ENCODE assay signal across 21 mouse cellular contexts in the genomic region with DNA sequence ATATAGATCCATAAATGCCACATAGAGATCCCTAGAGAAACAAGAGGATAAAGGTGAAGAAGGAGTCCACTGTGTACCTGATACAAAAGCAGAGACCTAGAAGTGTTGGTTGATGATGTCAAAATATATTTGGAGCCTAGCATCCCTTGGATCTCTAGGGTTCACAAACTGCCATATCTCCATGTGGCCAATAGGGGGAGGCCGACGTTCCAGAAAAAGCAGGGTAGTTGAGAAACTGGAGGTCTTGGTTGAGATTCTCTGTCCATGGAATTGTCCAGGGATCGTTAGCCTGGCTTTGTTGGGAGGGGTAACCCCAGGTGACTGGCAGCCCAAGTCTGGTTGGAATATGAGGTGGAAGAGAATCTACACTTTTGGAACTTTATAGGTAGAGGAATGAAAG. TPM values are rescaled to one million over a fixed set of nuclear protein-coding genes. Genes with fewer than 3 reads are reported as not detected.
A peak's percentile ranks its signal among the peaks of the same experiment; 100 is the strongest.
DNase-seq lines count a peak whose midpoint lies in the region; ATAC-seq and TF ChIP-seq lines count a peak whose summit lies in the region.
"Had no signal": no experiment of that assay in that cellular context is flagged by ENCODE, and none has a peak within 500 bp of the region (broad histone marks: within the 10 kb centered on the region; RNA-seq: fewer than 3 reads in every experiment).

No protein-coding gene starts in this region.

- peak; percentile 12; the same call in 1 of the 2 replicates for TF ChIP-seq CTCF in gastrocnemius, adult 2 months (IDR thresholded peaks at IDR 0.05)
- peak; percentile 49 for TF ChIP-seq CTCF in liver, postnatal 0 days (IDR thresholded peaks at IDR 0.05; ENCODE audit: low read depth)
- TF ChIP-seq CTCF in G1E (IDR thresholded peaks at IDR 0.05; ENCODE audit: low read depth, low read length): peak; percentile 42

- H3K9ac ChIP-seq in liver, postnatal 0 days (replicated peaks): no peak overlapping the region
- no peak overlapping the region for H3K9ac ChIP-seq in liver, embryonic 12.5 days
- H3K9ac ChIP-seq: liver, embryonic 13.5 days; neural tube, embryonic 15.5 days had no signal

- 32% methylated on average over 3 of the region's 3 CpGs for WGBS in liver, postnatal 0 days (ENCODE audit: insufficient replicate concordance)
- 31% methylated on average over 3 of the region's 3 CpGs for WGBS in liver, embryonic 12.5 days (ENCODE audit: insufficient replicate concordance)
- WGBS in limb, embryonic 10.5 days: 43% methylated on average over 3 of the region's 3 CpGs

- H3K4me2 ChIP-seq in liver, postnatal 0 days (ENCODE audit: low read depth, low read length): no peak overlapping the region
- no peak overlapping the region for H3K4me2 ChIP-seq in liver, embryonic 12.5 days
- H3K4me2 ChIP-seq: liver, embryonic 13.5 days; neural tube, embryonic 15.5 days had no signal

- DNase-seq in gastrocnemius, adult 2 months: no peak
- no peak for DNase-seq in gastrocnemius, adult 8-10 months (ENCODE audit: low spot score in 2 of 2)
- no peak for DNase-seq in liver, postnatal 0 days
- DNase-seq in G1E (ENCODE audit: low spot score): peak; percentile 4
- DNase-seq in limb, embryonic 10.5 days (ENCODE audit: low spot score): peak; percentile 23
- no peak for DNase-seq in heart, postnatal 25 days (ENCODE audit: low spot score)
- no peak for DNase-seq in cerebellum, postnatal 14 days
- DNase-seq: adrenal gland, postnatal 36 days; B cell, adult 2 months; cerebellum, adult 11-12 months; heart, postnatal 10 days; kidney, postnatal 36 days; liver, embryonic 13.5 days had no signal

- no peak for ATAC-seq in liver, postnatal 0 days
- ATAC-seq in liver, embryonic 12.5 days: no peak
- no peak for ATAC-seq in G1E (ENCODE audit: extremely low read depth, insufficient number of reproducible peaks, low FRiP score, poor library complexity, severe bottlenecking)
- ATAC-seq: forebrain, embryonic 16.5 days; intestine, embryonic 16.5 days had no signal

- H3K9me3 ChIP-seq in liver, postnatal 0 days (ENCODE audit: low read length): no peaks in the 10 kb centered on the region
- H3K9me3 ChIP-seq in liver, embryonic 12.5 days (replicated peaks): no peaks in the 10 kb centered on the region
- H3K9me3 ChIP-seq in G1E (replicated peaks): no peaks in the 10 kb centered on the region
- H3K9me3 ChIP-seq in limb, embryonic 10.5 days (replicated peaks): no peaks in the 10 kb centered on the region
- H3K9me3 ChIP-seq: liver, embryonic 13.5 days; neural tube, embryonic 15.5 days had no signal

- intact Hi-C loops in gastrocnemius, adult 2 months (cut with DNase I): no loop called here
- intact Hi-C loops in heart, postnatal 25 days (cut with DNase I): no loop called here

- no peaks in the 10 kb centered on the region for H3K36me3 ChIP-seq in liver, postnatal 0 days (replicated peaks; ENCODE audit: insufficient read depth, low read length)
- no peaks in the 10 kb centered on the region for H3K36me3 ChIP-seq in liver, embryonic 12.5 days
- no peaks in the 10 kb centered on the region for H3K36me3 ChIP-seq in G1E (replicated peaks)
- no peaks in the 10 kb centered on the region for H3K36me3 ChIP-seq in limb, embryonic 10.5 days
- H3K36me3 ChIP-seq: liver, embryonic 13.5 days; neural tube, embryonic 15.5 days had no signal

- no peaks in the 10 kb centered on the region for H3K4me1 ChIP-seq in liver, postnatal 0 days (ENCODE audit: insufficient read depth)
- no peaks in the 10 kb centered on the region for H3K4me1 ChIP-seq in liver, embryonic 12.5 days
- H3K4me1 ChIP-seq in G1E (ENCODE audit: insufficient read depth, low read depth, low read length): no peaks in the 10 kb centered on the region
- no peaks in the 10 kb centered on the region for H3K4me1 ChIP-seq in limb, embryonic 10.5 days
- H3K4me1 ChIP-seq: liver, embryonic 13.5 days; neural tube, embryonic 15.5 days had no signal

- H3K27me3 ChIP-seq in liver, postnatal 0 days (ENCODE audit: insufficient read depth, low read length): no peaks in the 10 kb centered on the region
- no peaks in the 10 kb centered on the region for H3K27me3 ChIP-seq in liver, embryonic 12.5 days (replicated peaks)
- H3K27me3 ChIP-seq in G1E (ENCODE audit: insufficient read depth, low read length): no peaks in the 10 kb centered on the region; the same call in 1 of the 2 replicates
- H3K27me3 ChIP-seq in limb, embryonic 10.5 days (ENCODE audit: low read depth, poor library complexity, severe bottlenecking): no peaks in the 10 kb centered on the region
- H3K27me3 ChIP-seq: liver, embryonic 13.5 days; neural tube, embryonic 15.5 days had no signal

- no peak for TF ChIP-seq EP300 in liver, postnatal 0 days (IDR thresholded peaks at IDR 0.05; ENCODE audit: low read depth)

- H3K27ac ChIP-seq in gastrocnemius, adult 2 months: no peak overlapping the region
- H3K27ac ChIP-seq in liver, postnatal 0 days (ENCODE audit: low read depth): no peak overlapping the region
- H3K27ac ChIP-seq in liver, embryonic 12.5 days: no peak overlapping the region
- H3K27ac ChIP-seq in limb, embryonic 10.5 days: no peak overlapping the region
- H3K27ac ChIP-seq: liver, embryonic 13.5 days; neural tube, embryonic 15.5 days had no signal

- no peak overlapping the region for H3K4me3 ChIP-seq in gastrocnemius, adult 2 months
- H3K4me3 ChIP-seq in liver, postnatal 0 days (ENCODE audit: low read depth, low read length): no peak overlapping the region
- no peak overlapping the region for H3K4me3 ChIP-seq in liver, embryonic 12.5 days
- no peak overlapping the region for H3K4me3 ChIP-seq in G1E (ENCODE audit: low read depth, low read length)
- no peak overlapping the region for H3K4me3 ChIP-seq in limb, embryonic 10.5 days
- H3K4me3 ChIP-seq: liver, embryonic 13.5 days; neural tube, embryonic 15.5 days had no signal

RNA-seq across cellular contexts. Expression of a gene that starts 4.1 kb away (rescaled TPM):
- total RNA-seq in gastrocnemius, adult 2 months (2021): not detected
- total RNA-seq in gastrocnemius, adult 8-10 months (2022): not detected
- not detected in 2 replicates for polyA plus RNA-seq in liver, postnatal 0 days (2015; fragmentation: Nextera tagmentation; extraction: Ambion mirVana)
- not detected in 2 replicates for polyA plus RNA-seq in liver, embryonic 12.5 days (2016; fragmentation: Nextera tagmentation; extraction: Ambion mirVana)
- total RNA-seq in G1E (2014; fragmentation: Nextera tagmentation) (not detected in 2 replicates), G1E (2017) (not detected in 2 replicates)
- polyA plus RNA-seq in G1E (2012): not detected in 2 replicates
- polyA plus RNA-seq in limb, embryonic 10.5 days (2016; fragmentation: Nextera tagmentation; extraction: Ambion mirVana): not detected in 2 replicates
- total RNA-seq in heart, postnatal 25 days (2021): not detected
- total RNA-seq: adrenal gland, postnatal 36 days; gastrocnemius, postnatal 4 days; heart, postnatal 10 days; left cerebral cortex, adult 8-10 months; monocyte, adult 5-6 weeks had no signal
- polyA plus RNA-seq: cortical plate, adult 2 months; forebrain, embryonic 16.5 days; intestine, embryonic 16.5 days; liver, embryonic 13.5 days; neural tube, embryonic 15.5 days had no signal

RNA-seq across cellular contexts. Expression of a gene that starts 7.9 kb away (rescaled TPM):
- not detected for total RNA-seq in gastrocnemius, adult 2 months (2021)
- total RNA-seq in gastrocnemius, adult 8-10 months (2022): not detected
- polyA plus RNA-seq in liver, postnatal 0 days (2015; fragmentation: Nextera tagmentation; extraction: Ambion mirVana): not detected in 2 replicates
- not detected in 2 replicates for polyA plus RNA-seq in liver, embryonic 12.5 days (2016; fragmentation: Nextera tagmentation; extraction: Ambion mirVana)
- total RNA-seq in G1E (2014; fragmentation: Nextera tagmentation) (not detected in 2 replicates), G1E (2017) (not detected in 2 replicates)
- polyA plus RNA-seq in G1E (2012): not detected in 2 replicates
- not detected in 2 replicates for polyA plus RNA-seq in limb, embryonic 10.5 days (2016; fragmentation: Nextera tagmentation; extraction: Ambion mirVana)
- not detected for total RNA-seq in heart, postnatal 25 days (2021)
- total RNA-seq: adrenal gland, postnatal 36 days; gastrocnemius, postnatal 4 days; heart, postnatal 10 days; left cerebral cortex, adult 8-10 months; monocyte, adult 5-6 weeks had no signal
- polyA plus RNA-seq: cortical plate, adult 2 months; forebrain, embryonic 16.5 days; intestine, embryonic 16.5 days; liver, embryonic 13.5 days; neural tube, embryonic 15.5 days had no signal

RNA-seq across cellular contexts. Expression of a gene that starts 26.0 kb away (rescaled TPM):
- not detected for total RNA-seq in gastrocnemius, adult 2 months (2021)
- total RNA-seq in gastrocnemius, adult 8-10 months (2022): not detected
- polyA plus RNA-seq in liver, postnatal 0 days (2015; fragmentation: Nextera tagmentation; extraction: Ambion mirVana): 38.6 and 41.3 TPM in 2 replicates
- 4.0 and 5.3 TPM in 2 replicates for polyA plus RNA-seq in liver, embryonic 12.5 days (2016; fragmentation: Nextera tagmentation; extraction: Ambion mirVana)
- total RNA-seq in G1E (2014; fragmentation: Nextera tagmentation): not detected in 2 replicates
- total RNA-seq in G1E (2017): 0.11 and 0.35 TPM in 2 replicates
- 0.07 and 0.16 TPM in 2 replicates for polyA plus RNA-seq in G1E (2012)
- polyA plus RNA-seq in limb, embryonic 10.5 days (2016; fragmentation: Nextera tagmentation; extraction: Ambion mirVana): not detected in 2 replicates
- not detected for total RNA-seq in heart, postnatal 25 days (2021)
- total RNA-seq: adrenal gland, postnatal 36 days; heart, postnatal 10 days; left cerebral cortex, adult 8-10 months; monocyte, adult 5-6 weeks had no signal
- polyA plus RNA-seq: cortical plate, adult 2 months; forebrain, embryonic 16.5 days; neural tube, embryonic 15.5 days had no signal

RNA-seq across cellular contexts. Expression of a gene that starts 31.0 kb away (rescaled TPM):
- not detected for total RNA-seq in gastrocnemius, adult 2 months (2021)
- total RNA-seq in gastrocnemius, adult 8-10 months (2022): not detected
- not detected in 2 replicates for polyA plus RNA-seq in liver, postnatal 0 days (2015; fragmentation: Nextera tagmentation; extraction: Ambion mirVana)
- not detected in 2 replicates for polyA plus RNA-seq in liver, embryonic 12.5 days (2016; fragmentation: Nextera tagmentation; extraction: Ambion mirVana)
- total RNA-seq in G1E (2014; fragmentation: Nextera tagmentation) (not detected in 2 replicates), G1E (2017) (not detected in 2 replicates)
- not detected in 2 replicates for polyA plus RNA-seq in G1E (2012)
- polyA plus RNA-seq in limb, embryonic 10.5 days (2016; fragmentation: Nextera tagmentation; extraction: Ambion mirVana): not detected in 2 replicates
- not detected for total RNA-seq in heart, postnatal 25 days (2021)
- total RNA-seq: adrenal gland, postnatal 36 days; gastrocnemius, postnatal 4 days; heart, postnatal 10 days; left cerebral cortex, adult 8-10 months; monocyte, adult 5-6 weeks had no signal
- polyA plus RNA-seq: cortical plate, adult 2 months; forebrain, embryonic 16.5 days; intestine, embryonic 16.5 days; liver, embryonic 13.5 days; neural tube, embryonic 15.5 days had no signal

RNA-seq across cellular contexts. Expression of a gene that starts 43.3 kb away (rescaled TPM):
- total RNA-seq in gastrocnemius, adult 2 months (2021): not detected
- total RNA-seq in gastrocnemius, adult 8-10 months (2022): not detected
- 13.3 and 19.0 TPM in 2 replicates for polyA plus RNA-seq in liver, postnatal 0 days (2015; fragmentation: Nextera tagmentation; extraction: Ambion mirVana)
- 0.20 TPM in 1 of 2 replicates, not detected in the other for polyA plus RNA-seq in liver, embryonic 12.5 days (2016; fragmentation: Nextera tagmentation; extraction: Ambion mirVana)
- not detected in 2 replicates for total RNA-seq in G1E (2014; fragmentation: Nextera tagmentation)
- total RNA-seq in G1E (2017): not detected in 2 replicates
- polyA plus RNA-seq in G1E (2012): not detected in 2 replicates
- polyA plus RNA-seq in limb, embryonic 10.5 days (2016; fragmentation: Nextera tagmentation; extraction: Ambion mirVana): not detected in 2 replicates
- total RNA-seq in heart, postnatal 25 days (2021): not detected
- total RNA-seq: adrenal gland, postnatal 36 days; gastrocnemius, postnatal 4 days; heart, postnatal 10 days; left cerebral cortex, adult 8-10 months had no signal
- polyA plus RNA-seq: cortical plate, adult 2 months; forebrain, embryonic 16.5 days had no signal

Comparison
In these comparisons a context has a peak if more than half of its experiments do, and no peak if none do; other contexts are left out.
1. DNase-seq: peak in G1E (single experiment) and limb, embryonic 10.5 days (single experiment); none in gastrocnemius, adult 2 months (single experiment), gastrocnemius, adult 8-10 months (0 of 2), liver, postnatal 0 days (single experiment), heart, postnatal 25 days (single experiment) and cerebellum, postnatal 14 days (0 of 2).
2. Peak in every context shown above with its lines, with median percentiles within 50 percentile points of each other: CTCF ChIP-seq.